Comparison of ENCODE assay signal across 16 mouse cellular contexts in the genomic region with DNA sequence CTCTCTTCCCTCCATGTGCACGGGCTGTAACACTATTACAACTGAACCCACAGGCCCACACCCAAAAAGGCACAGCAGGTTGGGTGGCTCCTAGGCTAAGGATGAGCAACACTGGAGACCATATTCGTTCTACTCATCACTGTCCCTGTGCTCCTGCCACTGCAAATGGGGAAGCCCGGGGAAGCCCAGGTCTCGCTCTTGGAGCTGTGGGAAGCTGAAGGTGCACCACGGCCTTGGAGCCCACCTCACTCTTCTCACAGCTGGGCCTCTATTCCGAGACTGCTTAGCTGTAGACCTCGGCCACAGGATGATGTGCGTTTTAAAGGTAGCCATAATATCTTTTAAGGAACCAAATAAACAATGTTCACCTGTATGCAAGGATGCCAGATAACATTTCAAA.
"Had no signal": no experiment of that assay in that cellular context is flagged by ENCODE, and none has a peak within 500 bp of the region (broad histone marks: within the 10 kb centered on the region; RNA-seq: fewer than 3 reads in every experiment).

No protein-coding gene starts in this region.

- DNase-seq: retina, postnatal 1 day; right cerebral cortex, adult 18-20 months; right cerebral cortex, postnatal 14 days; right cerebral cortex, postnatal 25 days; right cerebral cortex, postnatal 4 days; spleen, adult 18-20 months; thymus, adult 18-20 months; thymus, adult 2 months; thymus, postnatal 14 days; thymus, postnatal 25 days; thymus, postnatal 36 days; thymus, postnatal 4 days had no signal

- H3K27ac ChIP-seq: neural tube, embryonic 13.5 days; neural tube, embryonic 15.5 days; stomach, embryonic 15.5 days; stomach, postnatal 0 days had no signal

- H3K4me3 ChIP-seq: neural tube, embryonic 13.5 days; neural tube, embryonic 15.5 days; stomach, embryonic 15.5 days had no signal

- H3K4me1 ChIP-seq: stomach, embryonic 15.5 days had no signal

- H3K36me3 ChIP-seq: stomach, embryonic 15.5 days had no signal

- H3K27me3 ChIP-seq: neural tube, embryonic 13.5 days; neural tube, embryonic 15.5 days; stomach, embryonic 15.5 days had no signal

- H3K9me3 ChIP-seq: neural tube, embryonic 13.5 days; neural tube, embryonic 15.5 days; stomach, embryonic 15.5 days had no signal
